Mouse (Mus musculus) embryonic facial prominence, embryonic 14.5 days (tissue): ENCODE results near the gene Naa15. TPM values are rescaled to one million over a fixed set of nuclear protein-coding genes. Genes with fewer than 3 reads are reported as not detected.

Source experiments
- ATAC-seq: fragments of 200-750 bp; cut with Nextera tagmentation; 2 replicates; pipeline ENCODE4 v1.8.0; 2017; ENCODE audit warnings: low read depth, moderate number of reproducible peaks, moderate TSS enrichment
- DNase-seq: peaks from one replicate; pipeline ENCODE4 v3.0.0-alpha.2; 2015; ENCODE audit warnings: low spot score
- H3K27ac ChIP-seq: fragments of 300-500 bp; sonication (generic); replicated peaks from 2 replicates; pipeline ENCODE4 v1.5.1; 2014; ENCODE audit warnings: low read depth, mild to moderate bottlenecking, low read length, moderate library complexity
- H3K27me3 ChIP-seq: fragments of 300-500 bp; sonication (generic); replicated peaks from 2 replicates; pipeline ENCODE4 v1.6.1; 2014; ENCODE audit warnings: low read length; ENCODE audit not compliant: control insufficient read depth, insufficient read depth
- H3K36me3 ChIP-seq: fragments of 300-500 bp; sonication (generic); 2 replicates; pipeline ENCODE4 v1.6.1; 2014; ENCODE audit warnings: low read length, mixed read lengths; ENCODE audit not compliant: control insufficient read depth, insufficient read depth
- H3K4me1 ChIP-seq: fragments of 300-500 bp; sonication (generic); 2 replicates; pipeline ENCODE4 v1.6.1; 2014; ENCODE audit warnings: antibody characterized with exemption, low read length; ENCODE audit not compliant: control insufficient read depth, insufficient read depth
- H3K4me2 ChIP-seq: fragments of 300-500 bp; sonication (generic); 2 replicates; pipeline ENCODE4 v1.6.1; 2014; ENCODE audit warnings: low read depth, mild to moderate bottlenecking, low read length, moderate library complexity, mixed read lengths
- H3K4me3 ChIP-seq: fragments of 300-500 bp; sonication (generic); 2 replicates; pipeline ENCODE4 v1.5.1; 2014; ENCODE audit warnings: low read depth, mild to moderate bottlenecking, low read length
- H3K9ac ChIP-seq: fragments of 300-500 bp; sonication (generic); 2 replicates; pipeline ENCODE4 v1.6.1; 2014; ENCODE audit warnings: low read depth, mild to moderate bottlenecking, low read length, moderate library complexity, mixed read lengths
- H3K9me3 ChIP-seq: fragments of 300-500 bp; sonication (generic); 2 replicates; pipeline ENCODE4 v1.6.1; 2016; ENCODE audit warnings: low read length; ENCODE audit not compliant: control insufficient read depth
- WGBS: fragments of 180-500 bp; shearing (Covaris S2); extraction: QIAGEN DNeasy Blood & Tissue Kit; methylation state at CpG from one replicate; pipeline ENCODE4 v1.1.7; 2014; 5-methylcytosine and 5-hydroxymethylcytosine counted together
- polyA plus RNA-seq: library from polyadenylated mRNA; unstranded; fragments of >200 nt; fragmentation: Nextera tagmentation; extraction: Ambion mirVana; gene quantifications from 2 replicates; pipeline ENCODE4 v1.2.1, GENCODE M21; 2014

Gene Naa15
- polyA plus RNA-seq, 1 experiment from 2014 or later = 34.8 TPM

- Histone ChIP-seq H3K9ac (peak within 1 kb of the TSS; percentile 91), H3K27ac (peak within 1 kb of the TSS; percentile 97), H3K4me2 (peak within 1 kb of the TSS; percentile 76), H3K4me1 (peaks cover 16% of the 10 kb centered on the region), H3K4me3 (peak within 1 kb of the TSS; percentile 72), H3K36me3 (0 out of 2 replicates have a peak, but pooled peaks cover 3% of the 10 kb centered on the region), H3K27me3 (no peaks in the 10 kb centered on the region), H3K9me3 (no peaks in the 10 kb centered on the region)
- DNase-seq (peak; percentile 98), ATAC-seq (peak; percentile 98)
- 0% methylated on average over 35 of the region's 70 CpGs for WGBS
Measured at GRCm38 (mm10) chr3:51483741-51484359, 68.9 kb downstream of the Naa15 start, which contains the start of gene Rab33b. Gene Rab33b (plus strand): TSS chr3:51483920.

- Histone ChIP-seq H3K27me3 (no peaks in the 10 kb centered on the region), H3K36me3 (0 out of 2 replicates have a peak, but pooled peaks cover 3% of the 10 kb centered on the region), H3K9ac (peak overlapping the region; percentile 91), H3K4me1 (peaks cover 16% of the 10 kb centered on the region), H3K4me3 (peak overlapping the region; percentile 72), H3K9me3 (no peaks in the 10 kb centered on the region), H3K4me2 (peak overlapping the region; percentile 76), H3K27ac (peak overlapping the region; percentile 97)
- under 1% methylated on average over 31 of the region's 33 CpGs for WGBS
- ATAC-seq (peak; percentile 14), DNase-seq (no peak)
Measured at GRCm38 (mm10) chr3:51484370-51484769, 69.4 kb downstream of the Naa15 start.

- WGBS = 55% methylated on average over 4 of the region's 4 CpGs
- H3K4me2 ChIP-seq = peak overlapping the region; percentile 76
- H3K27me3 ChIP-seq = no peaks in the 10 kb centered on the region
- 0 out of 2 replicates have a peak, but pooled peaks cover 3% of the 10 kb centered on the region for H3K36me3 ChIP-seq
- DNase-seq (no peak), ATAC-seq (no peak)
- no peak overlapping the region for H3K27ac ChIP-seq
- H3K9me3 ChIP-seq = no peaks in the 10 kb centered on the region
- H3K4me1 ChIP-seq = peaks cover 16% of the 10 kb centered on the region
- H3K4me3 ChIP-seq = peak overlapping the region; percentile 72
- H3K9ac ChIP-seq = peak overlapping the region; percentile 91; the same call in 1 of the 2 replicates
Measured at GRCm38 (mm10) chr3:51485347-51485746, 70.4 kb downstream of the Naa15 start.

- Histone ChIP-seq H3K4me2 (no peak overlapping the region), H3K36me3 (0 out of 2 replicates have a peak, but pooled peaks cover 3% of the 10 kb centered on the region), H3K27ac (no peak overlapping the region), H3K4me3 (no peak overlapping the region), H3K4me1 (peaks cover 16% of the 10 kb centered on the region), H3K27me3 (no peaks in the 10 kb centered on the region), H3K9ac (no peak overlapping the region), H3K9me3 (no peaks in the 10 kb centered on the region)
- DNase-seq (no peak), ATAC-seq (no peak)
- WGBS = 87% methylated on average over 4 of the region's 4 CpGs
Measured at GRCm38 (mm10) chr3:51486491-51487195, 71.7 kb downstream of the Naa15 start.

GRCm38 (mm10) chr3:51490088-51490753, 75.3 kb downstream of the Naa15 start:
- WGBS = 72% methylated on average over 7 of the region's 7 CpGs
- Histone ChIP-seq H3K4me1 (peaks cover 8% of the 10 kb centered on the region), H3K36me3 (peaks cover 28% of the 10 kb centered on the region; the same call in 1 of the 2 replicates), H3K27me3 (no peaks in the 10 kb centered on the region), H3K4me2 (no peak overlapping the region), H3K9me3 (no peaks in the 10 kb centered on the region), H3K4me3 (no peak overlapping the region), H3K27ac (no peak overlapping the region), H3K9ac (no peak overlapping the region)
- ATAC-seq (no peak), DNase-seq (no peak)

- Histone ChIP-seq H3K27me3 (no peaks in the 10 kb centered on the region), H3K4me2 (no peak overlapping the region), H3K9me3 (no peaks in the 10 kb centered on the region), H3K36me3 (peaks cover 31% of the 10 kb centered on the region; the same call in 1 of the 2 replicates), H3K27ac (no peak overlapping the region), H3K9ac (no peak overlapping the region; the same call in 1 of the 2 replicates), H3K4me3 (no peak overlapping the region), H3K4me1 (no peaks in the 10 kb centered on the region)
- no peak for ATAC-seq
- 84% methylated on average over 13 of the region's 13 CpGs for WGBS
- no peak for DNase-seq
Measured at GRCm38 (mm10) chr3:51493272-51493838, 78.4 kb downstream of the Naa15 start.

- H3K27ac ChIP-seq = no peak overlapping the region
- no peaks in the 10 kb centered on the region for H3K4me1 ChIP-seq
- ATAC-seq = no peak
Measured at GRCm38 (mm10) chr3:51494466-51494865, 79.5 kb downstream of the Naa15 start.

GRCm38 (mm10) chr3:51495646-51496045, 80.7 kb downstream of the Naa15 start:
- Histone ChIP-seq H3K36me3 (peaks cover 31% of the 10 kb centered on the region; the same call in 1 of the 2 replicates), H3K9me3 (no peaks in the 10 kb centered on the region), H3K9ac (no peak overlapping the region), H3K27ac (no peak overlapping the region), H3K4me1 (no peaks in the 10 kb centered on the region), H3K27me3 (no peaks in the 10 kb centered on the region), H3K4me3 (no peak overlapping the region), H3K4me2 (no peak overlapping the region)
- ATAC-seq (no peak), DNase-seq (no peak)
- 92% methylated on average over 9 of the region's 9 CpGs for WGBS

More at GRCm38 (mm10) chr3:51494466-51494865, 79.5 kb downstream of the Naa15 start:
- H3K36me3 ChIP-seq = peaks cover 31% of the 10 kb centered on the region; the same call in 1 of the 2 replicates
- DNase-seq = no peak
- H3K4me2 ChIP-seq = no peak overlapping the region
- H3K9ac ChIP-seq = no peak overlapping the region
- 80% methylated on average over 2 of the region's 2 CpGs for WGBS
- H3K27me3 ChIP-seq = no peaks in the 10 kb centered on the region
- no peaks in the 10 kb centered on the region for H3K9me3 ChIP-seq
- H3K4me3 ChIP-seq = no peak overlapping the region
